Mouse (Mus musculus): ENCODE measurements at regions not wholly inside any gene's neighbourhood (a gene's known extent, or its start where the extent isn't known, plus 50 kb on each side); places are given as distances from the start of the nearest gene placed in this dataset.

- Histone ChIP-seq H3K4me1 (ENCODE audit: control insufficient read depth, insufficient read depth, low read length) (no peaks in the 10 kb centered on the region), H3K27me3 (ENCODE audit: control insufficient read depth, insufficient read depth, low read length) (no peaks in the 10 kb centered on the region), H3K79me2 (ENCODE audit: control insufficient read depth, insufficient read depth, low read length) (no peaks in the 10 kb centered on the region), H3K9ac (ENCODE audit: low read depth, low read length) (no peak overlapping the region), H3K36me3 (ENCODE audit: control insufficient read depth, insufficient read depth, low read length) (no peaks in the 10 kb centered on the region), H3K27ac (replicated peaks; ENCODE audit: insufficient read depth, low read depth, low read length) (no peak overlapping the region), H3K4me3 (ENCODE audit: insufficient read depth, low read depth, low read length) (no peak overlapping the region)
- TF ChIP-seq CTCF (IDR thresholded peaks at IDR 0.05; ENCODE audit: low read depth, low read length) (no peak), POLR2A (IDR thresholded peaks at IDR 0.05; ENCODE audit: extremely low read depth, insufficient read depth, low read length) (no peak)
- no peak for DNase-seq (ENCODE audit: extremely low read depth, low read depth, low spot score)
- WGBS, result 74% methylated on average over 4 of the region's 4 CpGs
These were observed 75.8 kb upstream of the Nectin1 start for GRCm38 (mm10) chr9:43667974-43668373.

- Histone ChIP-seq H3K4me1 (ENCODE audit: control insufficient read depth, insufficient read depth, low read length) (no peaks in the 10 kb centered on the region), H3K27ac (replicated peaks; ENCODE audit: insufficient read depth, low read depth, low read length) (no peak overlapping the region), H3K79me2 (ENCODE audit: control insufficient read depth, insufficient read depth, low read length) (no peaks in the 10 kb centered on the region), H3K4me3 (ENCODE audit: insufficient read depth, low read depth, low read length) (no peak overlapping the region), H3K36me3 (ENCODE audit: control insufficient read depth, insufficient read depth, low read length) (no peaks in the 10 kb centered on the region), H3K27me3 (ENCODE audit: control insufficient read depth, insufficient read depth, low read length) (no peaks in the 10 kb centered on the region), H3K9ac (ENCODE audit: low read depth, low read length) (no peak overlapping the region)
- WGBS, result 82% methylated on average over 7 of the region's 7 CpGs
- DNase-seq (ENCODE audit: extremely low read depth, low read depth, low spot score), result no peak
- TF ChIP-seq CTCF (IDR thresholded peaks at IDR 0.05; ENCODE audit: low read depth, low read length), result no peak
- TF ChIP-seq POLR2A (IDR thresholded peaks at IDR 0.05; ENCODE audit: extremely low read depth, insufficient read depth, low read length), result no peak
These were observed 75.1 kb upstream of the Nectin1 start for GRCm38 (mm10) chr9:43668731-43669130.

- 79% methylated on average over 5 of the region's 5 CpGs for WGBS
These were observed 73.2 kb upstream of the Nectin1 start for GRCm38 (mm10) chr9:43670563-43670962.

GRCm38 (mm10) chr9:43673171-43673680 is 70.6 kb upstream of the Nectin1 start:
- H3K4me3 ChIP-seq (ENCODE audit: insufficient read depth, low read depth, low read length), result no peak overlapping the region
- H3K27ac ChIP-seq (replicated peaks; ENCODE audit: insufficient read depth, low read depth, low read length), result no peak overlapping the region
- H3K36me3 ChIP-seq (ENCODE audit: control insufficient read depth, insufficient read depth, low read length), result no peaks in the 10 kb centered on the region
- no peak for TF ChIP-seq CTCF (IDR thresholded peaks at IDR 0.05; ENCODE audit: low read depth, low read length)
- TF ChIP-seq POLR2A (IDR thresholded peaks at IDR 0.05; ENCODE audit: extremely low read depth, insufficient read depth, low read length), result no peak
- no peaks in the 10 kb centered on the region for H3K4me1 ChIP-seq (ENCODE audit: control insufficient read depth, insufficient read depth, low read length)
- H3K79me2 ChIP-seq (ENCODE audit: control insufficient read depth, insufficient read depth, low read length), result no peaks in the 10 kb centered on the region
- 23% methylated on average over 4 of the region's 4 CpGs for WGBS
- no peaks in the 10 kb centered on the region for H3K27me3 ChIP-seq (ENCODE audit: control insufficient read depth, insufficient read depth, low read length)
- no peak overlapping the region for H3K9ac ChIP-seq (ENCODE audit: low read depth, low read length)
- DNase-seq (ENCODE audit: extremely low read depth, low read depth, low spot score), result peak; percentile 5

More at GRCm38 (mm10) chr9:43670563-43670962, 73.2 kb upstream of the Nectin1 start:
- Histone ChIP-seq H3K4me3 (ENCODE audit: insufficient read depth, low read depth, low read length) (no peak overlapping the region), H3K79me2 (ENCODE audit: control insufficient read depth, insufficient read depth, low read length) (no peaks in the 10 kb centered on the region), H3K36me3 (ENCODE audit: control insufficient read depth, insufficient read depth, low read length) (no peaks in the 10 kb centered on the region), H3K27me3 (ENCODE audit: control insufficient read depth, insufficient read depth, low read length) (no peaks in the 10 kb centered on the region), H3K27ac (replicated peaks; ENCODE audit: insufficient read depth, low read depth, low read length) (no peak overlapping the region), H3K9ac (ENCODE audit: low read depth, low read length) (no peak overlapping the region), H3K4me1 (ENCODE audit: control insufficient read depth, insufficient read depth, low read length) (no peaks in the 10 kb centered on the region)
- TF ChIP-seq CTCF (IDR thresholded peaks at IDR 0.05; ENCODE audit: low read depth, low read length) (no peak), POLR2A (IDR thresholded peaks at IDR 0.05; ENCODE audit: extremely low read depth, insufficient read depth, low read length) (no peak)
- no peak for DNase-seq (ENCODE audit: extremely low read depth, low read depth, low spot score)

- H3K36me3 ChIP-seq (ENCODE audit: control insufficient read depth, insufficient read depth, low read length), result no peaks in the 10 kb centered on the region
- H3K9ac ChIP-seq (ENCODE audit: low read depth, low read length), result no peak overlapping the region
- DNase-seq (ENCODE audit: extremely low read depth, low read depth, low spot score), result no peak
- WGBS, result 44% methylated on average over 8 of the region's 8 CpGs
- no peaks in the 10 kb centered on the region for H3K27me3 ChIP-seq (ENCODE audit: control insufficient read depth, insufficient read depth, low read length)
- H3K79me2 ChIP-seq (ENCODE audit: control insufficient read depth, insufficient read depth, low read length), result no peaks in the 10 kb centered on the region
- TF ChIP-seq POLR2A (IDR thresholded peaks at IDR 0.05; ENCODE audit: extremely low read depth, insufficient read depth, low read length), result no peak
- no peak for TF ChIP-seq CTCF (IDR thresholded peaks at IDR 0.05; ENCODE audit: low read depth, low read length)
- H3K27ac ChIP-seq (replicated peaks; ENCODE audit: insufficient read depth, low read depth, low read length), result no peak overlapping the region
- no peaks in the 10 kb centered on the region for H3K4me1 ChIP-seq (ENCODE audit: control insufficient read depth, insufficient read depth, low read length)
- no peak overlapping the region for H3K4me3 ChIP-seq (ENCODE audit: insufficient read depth, low read depth, low read length)
These were observed 69.5 kb upstream of the Nectin1 start for GRCm38 (mm10) chr9:43674321-43674720.

GRCm38 (mm10) chr9:43676011-43676410 is 67.8 kb upstream of the Nectin1 start:
- H3K4me3 ChIP-seq (ENCODE audit: insufficient read depth, low read depth, low read length), result no peak overlapping the region
- H3K4me1 ChIP-seq (ENCODE audit: control insufficient read depth, insufficient read depth, low read length), result no peaks in the 10 kb centered on the region
- H3K79me2 ChIP-seq (ENCODE audit: control insufficient read depth, insufficient read depth, low read length), result no peaks in the 10 kb centered on the region
- H3K9ac ChIP-seq (ENCODE audit: low read depth, low read length), result no peak overlapping the region
- 86% methylated on average over 2 of the region's 2 CpGs for WGBS
- no peak overlapping the region for H3K27ac ChIP-seq (replicated peaks; ENCODE audit: insufficient read depth, low read depth, low read length)
- H3K27me3 ChIP-seq (ENCODE audit: control insufficient read depth, insufficient read depth, low read length), result no peaks in the 10 kb centered on the region
- TF ChIP-seq POLR2A (IDR thresholded peaks at IDR 0.05; ENCODE audit: extremely low read depth, insufficient read depth, low read length) (no peak), CTCF (IDR thresholded peaks at IDR 0.05; ENCODE audit: low read depth, low read length) (no peak)
- no peaks in the 10 kb centered on the region for H3K36me3 ChIP-seq (ENCODE audit: control insufficient read depth, insufficient read depth, low read length)
- DNase-seq (ENCODE audit: extremely low read depth, low read depth, low spot score), result no peak
